Mouse (Mus musculus) macrophage (primary cell): ENCODE results near the gene Dyrk1a. TPM values are rescaled to one million over a fixed set of nuclear protein-coding genes. Genes with fewer than 3 reads are reported as not detected.

Experiments used
- H3K27ac ChIP-seq: fragments of 350-480 bp; formaldehyde crosslinking; 2 replicates; pipeline ENCODE4 v1.9.0; 2021
- H3K36me3 ChIP-seq: fragments of 350-480 bp; formaldehyde crosslinking; 2 replicates; pipeline ENCODE4 v1.9.0; 2021; ENCODE audit errors: inconsistent target
- H3K4me3 ChIP-seq: fragments of 350-480 bp; formaldehyde crosslinking; 2 replicates; pipeline ENCODE4 v1.9.0; 2021; ENCODE audit errors: inconsistent target
- H3K79me2 ChIP-seq: fragments of 350-480 bp; formaldehyde crosslinking; 2 replicates; pipeline ENCODE4 v1.9.0; 2021; ENCODE audit errors: inconsistent target
- WGBS: methylation state at CpG from one replicate; pipeline ENCODE4 v1.1.7; 2026; ENCODE audit warnings: inconsistent platforms; ENCODE audit not compliant: missing documents; 5-methylcytosine and 5-hydroxymethylcytosine counted together
- polyA plus RNA-seq: library from polyadenylated mRNA; stranded (reverse); fragments of 250-400 nt; gene quantifications from 3 replicates; pipeline ENCODE4 v1.2.4, GENCODE M21; 2018; ENCODE audit warnings: inconsistent platforms

The Dyrk1a gene
- polyA plus RNA-seq, 1 experiment from 2014 or later = 30.9 TPM

- Histone ChIP-seq H3K27ac (no peak overlapping the region), H3K4me3 (no peak overlapping the region), H3K79me2 (peaks cover 100% of the 10 kb centered on the region), H3K36me3 (no peaks in the 10 kb centered on the region)
- WGBS = 98% methylated on average over 5 of the region's 5 CpGs
These were observed 49.5 kb downstream of the Dyrk1a start for GRCm38 (mm10) chr16:94619301-94619700.

- H3K27ac ChIP-seq = no peak overlapping the region
- no peaks in the 10 kb centered on the region for H3K36me3 ChIP-seq
- no peak overlapping the region for H3K4me3 ChIP-seq
- 47% methylated on average over 4 of the region's 4 CpGs for WGBS
- H3K79me2 ChIP-seq = peaks cover 100% of the 10 kb centered on the region
These were observed 55.1 kb downstream of the Dyrk1a start for GRCm38 (mm10) chr16:94624871-94625270.

GRCm38 (mm10) chr16:94625639-94626038, 55.8 kb downstream of the Dyrk1a start:
- H3K36me3 ChIP-seq = no peaks in the 10 kb centered on the region
- 87% methylated on average over 6 of the region's 7 CpGs for WGBS
- no peak overlapping the region for H3K27ac ChIP-seq
- no peak overlapping the region for H3K4me3 ChIP-seq
- H3K79me2 ChIP-seq = peaks cover 100% of the 10 kb centered on the region

- peaks cover 100% of the 10 kb centered on the region for H3K79me2 ChIP-seq
- H3K27ac ChIP-seq = no peak overlapping the region
- H3K36me3 ChIP-seq = no peaks in the 10 kb centered on the region
- H3K4me3 ChIP-seq = no peak overlapping the region
- WGBS = 57% methylated on average over 5 of the region's 5 CpGs
These were observed 57.9 kb downstream of the Dyrk1a start for GRCm38 (mm10) chr16:94627736-94628135.

GRCm38 (mm10) chr16:94628976-94629729, 59.3 kb downstream of the Dyrk1a start:
- H3K4me3 ChIP-seq = no peak overlapping the region
- no peak overlapping the region for H3K27ac ChIP-seq
- H3K36me3 ChIP-seq = no peaks in the 10 kb centered on the region
- peaks cover 100% of the 10 kb centered on the region for H3K79me2 ChIP-seq
- 63% methylated on average over 8 of the region's 9 CpGs for WGBS

- H3K4me3 ChIP-seq = no peak overlapping the region
- peaks cover 100% of the 10 kb centered on the region for H3K79me2 ChIP-seq
- no peaks in the 10 kb centered on the region for H3K36me3 ChIP-seq
- no peak overlapping the region for H3K27ac ChIP-seq
- WGBS = 16% methylated on average over 5 of the region's 5 CpGs
These were observed 62.2 kb downstream of the Dyrk1a start for GRCm38 (mm10) chr16:94631984-94632383.

GRCm38 (mm10) chr16:94632424-94632963, 62.7 kb downstream of the Dyrk1a start:
- WGBS = 80% methylated on average over 6 of the region's 6 CpGs
- peaks cover 100% of the 10 kb centered on the region for H3K79me2 ChIP-seq
- no peak overlapping the region for H3K27ac ChIP-seq
- no peak overlapping the region for H3K4me3 ChIP-seq
- H3K36me3 ChIP-seq = no peaks in the 10 kb centered on the region

GRCm38 (mm10) chr16:94633012-94633411, 63.2 kb downstream of the Dyrk1a start:
- Histone ChIP-seq H3K79me2 (peaks cover 100% of the 10 kb centered on the region), H3K4me3 (no peak overlapping the region), H3K27ac (no peak overlapping the region), H3K36me3 (no peaks in the 10 kb centered on the region)
- 100% methylated on average over 1 of the region's 6 CpGs for whole genome bisulfite sequencing

- 27% methylated on average over 9 of the region's 10 CpGs for WGBS
These were observed 67.6 kb downstream of the Dyrk1a start for GRCm38 (mm10) chr16:94637423-94637822.

GRCm38 (mm10) chr16:94641799-94642198, 72.0 kb downstream of the Dyrk1a start:
- Histone ChIP-seq H3K27ac (no peak overlapping the region), H3K36me3 (no peaks in the 10 kb centered on the region), H3K79me2 (peaks cover 100% of the 10 kb centered on the region), H3K4me3 (no peak overlapping the region)
- 100% methylated on average over 2 of the region's 2 CpGs for WGBS

More at GRCm38 (mm10) chr16:94637423-94637822, 67.6 kb downstream of the Dyrk1a start:
- no peak overlapping the region for H3K27ac ChIP-seq
- no peak overlapping the region for H3K4me3 ChIP-seq
- H3K79me2 ChIP-seq = peaks cover 100% of the 10 kb centered on the region
- no peaks in the 10 kb centered on the region for H3K36me3 ChIP-seq

DNA sequence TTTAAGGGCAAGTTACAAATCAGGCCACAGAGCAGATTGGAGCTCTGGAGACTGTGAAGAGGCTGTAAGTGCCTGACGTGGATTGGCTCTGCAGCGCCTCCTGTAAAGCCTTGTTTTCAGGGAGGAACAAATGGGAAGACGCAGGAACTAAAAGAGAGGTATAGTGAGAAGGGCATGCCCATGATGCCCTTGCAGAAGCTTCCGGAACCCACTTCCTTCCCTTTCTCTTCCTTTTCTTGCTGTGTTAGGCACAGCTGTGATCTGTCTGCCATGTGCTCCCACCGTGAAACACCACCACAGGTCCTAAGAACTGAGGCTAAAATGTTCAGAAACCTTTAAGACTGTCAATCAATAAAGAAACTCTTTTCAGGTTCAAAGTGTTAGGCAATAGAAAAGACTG, 77.3 kb downstream of the Dyrk1a start:
- WGBS = 20% methylated on average over 5 of the region's 5 CpGs
- Histone ChIP-seq H3K27ac (peak overlapping the region; percentile 19; the same call in 1 of the 2 replicates), H3K36me3 (no peaks in the 10 kb centered on the region), H3K4me3 (no peak overlapping the region), H3K79me2 (peaks cover 100% of the 10 kb centered on the region)

DNA sequence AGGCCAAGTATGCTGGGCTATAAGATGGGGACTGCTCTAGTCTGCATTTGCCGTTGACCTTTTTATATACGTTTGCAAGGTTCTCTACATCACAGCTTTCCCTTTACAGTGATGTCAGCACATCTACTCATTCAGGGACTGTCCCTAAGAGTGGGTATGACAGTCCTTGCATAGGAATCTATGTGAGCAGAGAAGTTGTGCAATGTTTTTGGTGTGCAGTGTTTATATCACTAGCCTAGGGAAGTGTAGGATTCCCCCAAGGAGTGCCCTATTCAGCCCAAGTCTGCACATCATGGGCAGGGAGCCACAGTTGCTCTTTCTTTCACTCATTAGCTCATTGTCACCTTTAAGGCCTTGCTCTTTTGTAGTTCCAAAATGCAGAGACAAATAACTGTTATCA, 78.1 kb downstream of the Dyrk1a start:
- no peak overlapping the region for H3K4me3 ChIP-seq
- H3K79me2 ChIP-seq = peaks cover 100% of the 10 kb centered on the region
- 70% methylated on average over 2 of the region's 2 CpGs for WGBS
- H3K36me3 ChIP-seq = no peaks in the 10 kb centered on the region
- no peak overlapping the region for H3K27ac ChIP-seq

- 74% methylated on average over 3 of the region's 3 CpGs for WGBS
- Histone ChIP-seq H3K4me3 (no peak overlapping the region), H3K27ac (no peak overlapping the region), H3K79me2 (peaks cover 100% of the 10 kb centered on the region), H3K36me3 (no peaks in the 10 kb centered on the region)
These were observed 80.1 kb downstream of the Dyrk1a start for GRCm38 (mm10) chr16:94649861-94650260.

DNA sequence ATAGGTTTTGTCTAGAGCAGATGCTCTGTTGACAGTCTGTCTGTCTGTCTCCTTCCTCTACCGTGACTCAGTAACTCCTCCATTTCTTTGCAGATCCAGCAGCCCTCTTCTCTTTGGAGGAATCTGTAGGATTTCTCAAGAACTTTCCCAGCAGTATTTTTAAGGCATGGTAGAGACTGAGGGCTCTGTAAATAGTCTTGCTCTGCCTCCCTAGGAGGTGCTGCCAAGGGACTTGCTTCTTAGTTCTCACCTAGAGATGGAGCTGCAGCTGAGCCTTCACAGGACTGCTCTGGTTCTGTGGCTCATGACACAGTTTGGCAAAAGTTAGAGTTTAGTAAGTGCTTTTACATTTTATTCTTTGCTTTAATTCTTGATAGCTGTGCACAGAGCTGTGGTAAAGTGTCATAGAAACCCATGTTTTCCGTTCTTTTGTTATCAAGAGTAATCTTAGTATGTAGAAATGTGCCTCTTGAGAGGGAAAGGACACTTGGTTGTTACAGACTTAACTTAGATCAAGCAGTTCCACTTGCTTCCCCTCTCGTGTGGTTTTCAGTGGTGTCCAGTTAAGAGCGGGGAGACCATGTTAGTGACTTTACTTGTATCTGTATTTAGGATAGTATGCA, 82.4 kb downstream of the Dyrk1a start:
- Histone ChIP-seq H3K36me3 (no peaks in the 10 kb centered on the region), H3K79me2 (peaks cover 100% of the 10 kb centered on the region), H3K27ac (no peak overlapping the region), H3K4me3 (no peak overlapping the region)
- 46% methylated on average over 4 of the region's 4 CpGs for WGBS

- Histone ChIP-seq H3K79me2 (peaks cover 100% of the 10 kb centered on the region), H3K4me3 (no peak overlapping the region), H3K36me3 (no peaks in the 10 kb centered on the region), H3K27ac (no peak overlapping the region)
- 97% methylated on average over 6 of the region's 6 CpGs for WGBS
These were observed 85.3 kb downstream of the Dyrk1a start for GRCm38 (mm10) chr16:94655083-94655482.
